Mouse (Mus musculus): ENCODE results near the gene Spop.
"Not testable (repeated sequence)": the region's sequence is repeated elsewhere in the genome, so short reads cannot be mapped to it uniquely, and the experiment has no call there.

Spop gene

DNA sequence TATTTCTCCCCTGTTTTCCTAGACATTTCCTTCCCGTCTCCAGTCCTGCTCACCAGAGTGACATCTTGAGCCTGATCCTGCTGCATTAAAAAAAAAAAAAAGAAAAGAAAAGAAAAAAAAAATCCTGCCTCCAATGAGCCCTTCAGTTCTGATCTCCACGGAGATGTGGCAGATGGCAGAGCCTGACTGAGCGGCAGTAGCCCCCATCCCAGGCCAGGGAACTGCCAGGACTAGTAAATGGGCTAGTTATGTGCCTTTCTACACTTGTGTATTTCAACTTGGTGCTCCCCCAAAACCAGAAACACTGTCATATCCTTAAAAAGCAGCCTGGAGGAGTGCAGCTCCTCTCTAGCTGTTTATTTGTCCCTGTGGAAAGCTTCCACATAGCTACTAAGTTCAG is 87.0 kb downstream of the Spop start:
- DNase-seq = no peak

GRCm38 (mm10) chr11:95501826-95502225 is 87.9 kb downstream of the Spop start:
- not testable (repeated sequence) for DNase-seq

DNA sequence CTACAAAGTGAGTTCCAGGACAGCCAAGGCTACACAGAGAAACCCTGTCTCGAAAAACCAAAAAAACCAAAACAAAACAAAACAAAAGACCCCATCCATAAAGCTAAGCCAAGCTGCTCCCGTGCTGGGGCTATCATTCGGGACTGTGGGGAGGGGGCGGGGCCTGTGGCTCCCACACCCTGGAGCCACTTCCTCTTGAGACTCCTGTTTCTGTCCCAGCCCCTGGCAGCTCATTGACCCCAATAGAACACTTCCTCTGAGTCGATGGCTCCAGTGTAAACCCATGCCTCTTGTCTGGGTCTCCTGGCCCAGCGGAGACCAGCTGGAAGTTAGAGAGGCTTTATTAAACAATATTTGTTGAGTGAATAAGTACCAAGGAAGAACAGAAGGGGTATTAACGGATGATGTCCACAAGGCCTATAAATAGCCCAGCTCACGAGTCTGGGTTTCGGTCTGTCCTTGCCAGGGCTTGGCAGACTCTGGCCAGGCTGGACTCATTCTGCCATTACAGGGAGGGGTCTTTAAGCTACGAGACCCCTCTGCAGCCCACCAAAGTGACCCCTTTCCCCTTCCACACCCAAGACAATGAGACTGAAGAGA is 89.8 kb downstream of the Spop start:
- peak; percentile 26 for DNase-seq

DNA sequence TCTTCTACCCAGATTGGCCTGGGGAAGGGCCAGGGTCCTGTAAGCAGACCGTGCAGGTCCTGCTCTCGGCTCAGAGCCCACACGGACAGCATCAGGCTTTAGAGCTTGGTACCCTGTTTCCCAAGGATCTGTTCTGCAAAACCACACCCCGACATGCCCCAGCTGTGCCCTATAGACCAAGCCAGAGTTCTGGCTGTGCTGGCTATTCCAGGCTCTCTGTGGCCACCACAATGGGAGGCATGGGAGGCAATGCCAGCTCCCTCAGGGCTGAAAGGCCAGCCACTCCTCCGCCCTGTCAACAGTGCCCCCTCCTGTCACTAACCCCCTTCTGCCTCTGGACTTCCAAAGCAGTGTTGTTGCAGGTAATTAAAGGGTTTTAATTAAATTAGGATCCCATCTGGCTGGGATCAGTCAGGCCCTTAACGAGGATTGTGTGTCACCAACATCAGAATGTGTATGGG is 90.4 kb downstream of the Spop start:
- DNase-seq = peak; percentile 11

- peak; percentile 24 for DNase-seq
These were observed 93.3 kb downstream of the Spop start for GRCm38 (mm10) chr11:95507041-95507716.

DNA sequence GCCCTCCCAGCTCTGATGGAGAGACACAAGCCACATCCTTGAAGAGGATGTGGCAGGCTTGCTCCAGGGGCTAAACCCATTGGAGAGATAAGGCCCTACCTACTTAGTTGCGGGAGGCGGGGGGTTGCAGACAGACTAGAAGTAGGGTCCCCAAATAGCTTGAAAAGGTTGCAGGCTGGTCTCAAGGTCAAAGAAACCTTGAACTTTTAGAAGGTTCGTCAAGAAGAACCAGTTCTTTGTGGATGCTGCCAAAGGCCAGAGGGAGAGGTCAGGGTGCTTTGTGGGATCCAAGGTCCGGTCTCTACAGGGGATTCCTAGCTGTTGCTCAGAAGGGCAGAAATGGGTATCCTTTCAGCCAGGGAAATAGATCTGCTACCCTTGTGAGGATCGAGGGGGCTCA is 93.9 kb downstream of the Spop start:
- DNase-seq = no peak

DNA sequence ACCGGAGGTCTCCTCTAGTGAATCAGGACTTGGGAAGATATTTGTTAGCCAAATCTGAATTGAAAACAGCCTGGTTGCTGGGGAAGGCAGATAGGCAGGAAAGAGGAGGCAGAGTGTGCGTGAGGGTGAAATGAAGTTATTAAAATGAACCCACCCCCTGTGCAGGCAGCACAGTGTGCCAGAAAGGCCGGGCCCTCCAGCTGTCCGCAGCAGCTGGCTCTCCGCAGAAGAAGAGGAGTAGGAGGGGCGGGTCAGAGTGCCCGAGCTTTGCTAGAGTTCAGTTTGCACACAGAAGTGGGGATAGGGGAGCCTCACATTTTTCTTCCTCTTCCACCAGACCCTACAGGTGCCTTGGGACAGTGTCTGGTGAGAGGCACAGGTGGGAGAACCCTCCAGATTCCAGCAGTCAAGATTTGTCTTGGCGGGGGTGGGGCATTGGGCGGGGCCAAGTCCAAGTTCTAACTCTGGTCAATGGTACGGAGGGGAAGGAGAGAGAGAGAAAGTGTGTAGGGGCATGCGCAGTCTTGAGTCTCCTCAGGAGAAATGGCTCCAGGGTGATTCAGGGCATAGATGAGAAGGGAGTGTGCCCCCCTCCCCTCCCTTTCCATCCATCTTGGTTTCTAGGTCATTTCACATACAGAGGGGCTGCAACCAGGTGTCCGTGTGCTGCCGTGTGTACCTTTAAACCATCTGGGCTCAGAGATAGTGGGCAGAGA is 94.5 kb downstream of the Spop start:
- peak; percentile 31 for DNase-seq

DNA sequence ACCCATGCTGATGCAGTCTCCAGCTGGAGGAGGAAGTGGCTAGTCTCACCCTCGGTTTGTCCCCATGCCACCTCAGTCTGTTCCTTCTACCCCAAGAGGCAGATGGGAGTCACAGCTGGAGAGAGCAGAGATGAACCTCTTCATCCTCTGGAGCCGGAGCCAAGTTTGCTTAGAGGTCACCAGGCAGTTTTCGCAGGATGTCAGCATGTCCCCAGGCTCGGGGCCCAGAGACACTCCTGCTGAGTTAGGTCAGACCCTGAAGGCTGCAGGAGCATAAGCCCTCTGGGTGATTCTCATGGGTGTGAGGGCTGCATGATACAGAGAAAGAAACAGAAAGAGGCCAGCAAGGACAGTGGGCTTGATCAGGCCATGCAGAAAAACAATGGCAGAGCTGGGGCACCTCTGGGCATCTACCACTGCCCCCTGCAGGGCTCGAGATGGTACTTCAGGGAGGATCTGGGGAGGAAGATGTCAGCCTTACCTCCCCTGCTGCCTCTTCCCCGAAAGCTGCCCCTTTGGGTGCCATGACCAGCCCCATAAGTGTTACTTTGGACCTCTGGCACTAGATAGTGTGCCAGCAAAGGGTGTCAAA is 95.3 kb downstream of the Spop start:
- no peak for DNase-seq

DNA sequence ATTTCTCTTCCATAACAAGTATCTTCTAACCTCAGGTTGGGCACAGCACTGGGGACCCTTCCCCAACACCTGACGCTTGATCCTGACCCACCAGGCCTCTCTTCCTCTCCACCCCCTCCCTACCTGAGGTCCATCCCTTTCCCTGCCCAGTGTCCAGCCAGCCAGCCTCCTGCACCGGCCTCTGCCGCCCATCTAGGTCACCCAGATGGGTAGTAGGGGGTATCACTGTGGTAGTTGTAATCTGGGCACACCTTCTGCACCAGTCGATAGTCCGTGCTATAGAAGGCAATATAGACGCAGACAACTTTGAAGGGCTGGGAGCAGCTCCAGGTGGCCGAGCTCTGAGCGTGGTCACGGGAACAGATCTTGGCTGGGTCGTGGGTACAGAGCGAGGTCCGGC is 96.8 kb downstream of the Spop start:
- DNase-seq = no peak

- no peak for DNase-seq
These were observed 98.0 kb downstream of the Spop start for GRCm38 (mm10) chr11:95511919-95512318.

DNA sequence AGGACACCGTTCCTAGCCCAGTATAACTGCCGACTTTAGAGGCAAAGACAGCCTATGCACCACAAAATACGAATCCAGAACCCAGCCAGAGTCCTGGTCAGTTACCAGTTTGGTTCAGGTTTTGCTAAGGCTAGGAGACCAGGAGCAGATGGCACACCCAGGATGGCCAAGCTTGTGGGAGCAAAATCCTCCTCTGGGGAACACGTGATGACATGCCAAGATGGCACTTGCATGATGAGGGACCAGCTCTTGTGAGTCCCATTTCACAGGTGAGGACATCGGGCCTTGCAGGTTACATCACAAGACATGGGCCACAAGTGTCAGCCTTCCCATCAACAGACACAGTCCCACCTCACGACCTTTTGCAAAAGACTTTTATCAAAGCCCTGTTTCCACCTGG is 98.5 kb downstream of the Spop start:
- no peak for DNase-seq

- no peak for DNase-seq
These were observed 99.8 kb downstream of the Spop start for GRCm38 (mm10) chr11:95513461-95514297.

GRCm38 (mm10) chr11:95514298-95514861 is 100.5 kb downstream of the Spop start, which contains the start of gene Nxph3:
Gene Nxph3, minus strand, starts transcription at chr11:95514570.
- DNase-seq = peak; percentile 77

GRCm38 (mm10) chr11:95515376-95516323 is 101.8 kb downstream of the Spop start:
- no peak for DNase-seq

DNA sequence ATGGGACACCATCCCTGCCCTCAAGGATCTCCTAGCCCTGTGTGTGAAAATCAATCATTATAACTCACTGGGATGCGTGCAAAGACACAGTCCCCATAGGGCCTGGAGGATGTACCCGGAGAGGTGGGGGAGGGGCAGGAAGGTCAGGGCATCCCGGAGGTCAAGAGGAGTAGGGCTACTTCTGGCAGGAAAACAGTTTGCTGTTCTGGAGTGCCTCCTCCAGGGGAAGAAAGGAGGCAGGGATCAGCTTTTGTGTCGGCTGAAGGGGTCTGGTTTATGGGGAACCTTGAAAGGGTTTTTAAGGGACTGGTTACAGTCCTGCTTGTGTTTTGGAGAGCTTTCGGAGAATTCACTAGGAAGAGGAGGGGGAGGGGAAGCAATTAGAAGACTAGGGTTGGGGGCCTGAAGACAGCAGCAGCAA is 102.6 kb downstream of the Spop start:
- no peak for DNase-seq

- DNase-seq = no peak
These were observed 103.3 kb downstream of the Spop start for GRCm38 (mm10) chr11:95517162-95517561.

DNA sequence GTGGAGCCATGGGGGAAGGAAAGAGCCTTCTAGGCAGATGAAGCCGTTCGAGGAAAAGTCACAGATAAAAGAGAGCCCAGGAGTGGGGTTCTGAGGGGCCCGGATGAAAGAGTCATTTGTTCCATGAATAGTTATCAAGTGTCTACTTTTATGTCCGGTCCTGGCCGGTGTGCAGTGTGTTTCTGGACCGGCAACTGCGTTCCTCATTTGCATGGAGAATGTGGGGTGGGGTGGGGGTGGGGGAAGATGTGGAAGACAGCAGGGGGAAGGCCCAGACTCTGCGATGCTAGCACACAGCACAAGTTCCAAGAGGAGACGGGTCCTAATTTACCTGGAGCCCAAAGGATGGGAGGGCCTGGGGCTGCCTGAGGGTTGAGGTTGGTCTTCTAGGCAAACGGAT is 105.4 kb downstream of the Spop start:
- no peak for DNase-seq

DNA sequence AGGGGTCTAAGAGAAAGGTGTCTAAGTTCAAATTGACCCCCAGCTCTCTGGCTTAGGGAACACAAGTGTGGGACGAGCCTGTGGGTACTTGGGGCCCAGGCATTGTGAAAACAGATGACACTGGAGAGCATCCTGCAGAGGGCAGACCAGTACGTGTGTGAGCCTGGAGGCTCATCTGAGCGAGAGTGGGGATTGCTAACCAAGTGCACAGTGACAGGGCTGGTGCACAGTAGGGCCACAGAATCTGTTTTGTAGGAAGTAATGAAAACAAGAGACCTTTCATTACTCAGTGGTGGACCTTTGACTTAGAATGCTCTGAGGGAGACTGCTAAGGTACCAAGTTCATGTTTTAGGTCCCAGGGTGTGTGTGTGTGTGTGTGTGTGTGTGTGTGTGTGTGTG is 106.1 kb downstream of the Spop start:
- no peak for DNase-seq

DNA sequence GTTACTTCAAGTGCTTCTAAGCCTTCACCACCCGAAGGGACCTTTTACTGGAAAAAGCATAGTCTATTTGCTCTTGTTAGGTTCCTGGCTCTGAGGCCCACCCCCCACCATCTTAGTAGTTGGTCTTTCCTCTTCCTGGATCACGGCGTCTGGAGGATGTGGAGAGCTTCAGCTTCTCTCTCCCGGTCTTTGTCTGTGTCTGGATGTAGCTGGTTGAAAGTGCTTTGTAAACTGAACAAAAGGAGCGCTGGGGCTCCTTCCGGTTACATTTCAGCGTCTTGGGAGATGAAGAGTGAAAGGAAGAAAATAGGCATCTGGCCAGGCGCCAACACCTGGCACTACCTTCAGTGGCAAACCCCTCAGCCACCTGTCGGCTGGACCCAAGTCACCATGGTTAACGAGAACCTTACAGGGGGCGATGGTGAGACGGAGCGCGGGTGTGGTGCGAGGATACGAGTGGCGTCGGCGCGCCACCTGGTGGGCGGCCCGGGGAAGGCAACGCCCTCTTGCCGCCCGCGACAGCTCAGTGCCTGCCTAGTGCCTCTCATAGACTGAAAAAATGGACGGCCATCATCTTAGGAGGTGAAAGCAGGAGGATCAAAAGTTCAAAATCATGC is 106.7 kb downstream of the Spop start:
- DNase-seq = peak; percentile 93

- peak; percentile 83 for DNase-seq
These were observed 107.7 kb downstream of the Spop start for GRCm38 (mm10) chr11:95521563-95521962.

GRCm38 (mm10) chr11:95527307-95527706 is 113.4 kb downstream of the Spop start:
- no peak for DNase-seq

Data from lung, postnatal 14 days (tissue).